Mouse (Mus musculus) neural tube, embryonic 14.5 days (tissue): ENCODE data around the gene Zfp526. TPM values are rescaled to one million over a fixed set of nuclear protein-coding genes. Genes with fewer than 3 reads are reported as not detected.
A peak's percentile ranks its signal among the peaks of the same experiment; 100 is the strongest.
"Not testable (repeated sequence)": the region's sequence is repeated elsewhere in the genome, so short reads cannot be mapped to it uniquely, and the experiment has no call there.

ENCODE experiments used
- ATAC-seq: fragments of 200-750 bp; cut with Nextera tagmentation; 2 replicates; pipeline ENCODE4 v1.8.0; 2017; ENCODE audit warnings: low read depth, mild to moderate bottlenecking, moderate TSS enrichment, moderate library complexity
- H3K27ac ChIP-seq: fragments of 300-500 bp; sonication (generic); 2 replicates; pipeline ENCODE4 v1.5.1; 2014; ENCODE audit warnings: low read depth, mild to moderate bottlenecking, control low read depth, low read length, moderate library complexity, mixed read lengths
- H3K27me3 ChIP-seq: fragments of 300-500 bp; sonication (generic); 2 replicates; pipeline ENCODE4 v1.6.1; 2014; ENCODE audit warnings: low read length; ENCODE audit not compliant: control insufficient read depth, insufficient read depth
- H3K36me3 ChIP-seq: fragments of 300-500 bp; sonication (generic); 2 replicates; pipeline ENCODE4 v1.6.1; 2014; ENCODE audit warnings: low read length, mixed read lengths; ENCODE audit not compliant: control insufficient read depth, insufficient read depth
- H3K4me1 ChIP-seq: fragments of 300-500 bp; sonication (generic); 2 replicates; pipeline ENCODE4 v1.6.1; 2014; ENCODE audit warnings: low read length; ENCODE audit not compliant: control insufficient read depth, insufficient read depth
- H3K4me2 ChIP-seq: fragments of 300-500 bp; sonication (generic); 2 replicates; pipeline ENCODE4 v1.6.1; 2014; ENCODE audit warnings: mild to moderate bottlenecking, low read depth, low read length, control low read depth
- H3K4me3 ChIP-seq: fragments of 300-500 bp; sonication (generic); 2 replicates; pipeline ENCODE4 v1.5.1; 2014; ENCODE audit warnings: low read depth, low read length, control low read depth, mixed read lengths
- H3K9ac ChIP-seq: fragments of 300-500 bp; sonication (generic); replicated peaks from 2 replicates; pipeline ENCODE4 v1.6.1; 2014; ENCODE audit warnings: low read depth, mild to moderate bottlenecking, control low read depth, low read length, mixed read lengths
- H3K9me3 ChIP-seq: fragments of 300-500 bp; sonication (generic); 2 replicates; pipeline ENCODE4 v1.6.1; 2016; ENCODE audit warnings: low read length; ENCODE audit not compliant: control insufficient read depth
- WGBS: fragments of 180-500 bp; shearing (Covaris S2); extraction: QIAGEN DNeasy Blood & Tissue Kit; methylation state at CpG from one replicate; pipeline ENCODE4 v1.1.7; 2014; 5-methylcytosine and 5-hydroxymethylcytosine counted together
- polyA plus RNA-seq: library from polyadenylated mRNA; unstranded; fragments of >200 nt; fragmentation: Nextera tagmentation; extraction: Ambion mirVana; gene quantifications from 2 replicates; pipeline ENCODE4 v1.2.1, GENCODE M21; 2014

Gene Zfp526
- polyA plus RNA-seq, 1 experiment from 2014 or later, result 2.8 TPM

GRCm38 (mm10) chr7:25251822-25252221 is 30.6 kb downstream of the Zfp526 start:
- ATAC-seq, result no peak
- H3K4me3 ChIP-seq, result peak overlapping the region; percentile 71

DNA sequence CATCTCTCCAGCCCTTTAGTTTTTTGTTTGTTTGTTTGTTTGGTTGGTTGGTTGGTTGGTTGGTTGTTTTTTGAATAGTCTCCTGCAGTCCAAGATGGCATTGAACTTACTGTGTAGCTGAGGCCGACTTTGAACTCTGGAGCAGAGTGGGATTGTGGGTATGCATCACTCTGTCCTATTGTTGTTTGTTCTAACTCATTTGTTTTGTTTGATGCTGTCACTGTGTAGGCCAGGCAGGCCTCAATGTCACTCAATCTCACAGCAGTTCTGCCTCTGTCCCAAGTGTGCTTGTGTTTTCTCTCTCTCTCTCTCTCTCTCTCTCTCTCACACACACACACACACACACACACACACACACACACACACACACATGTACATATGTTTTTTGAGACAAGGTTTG is 40.7 kb downstream of the Zfp526 start:
- no peak overlapping the region for H3K4me3 ChIP-seq
- no peaks in the 10 kb centered on the region for H3K9me3 ChIP-seq
- H3K9ac ChIP-seq, result no peak overlapping the region
- H3K27ac ChIP-seq, result no peak overlapping the region
- H3K4me1 ChIP-seq, result 0 out of 2 replicates have a peak, but pooled peaks cover under 1% of the 10 kb centered on the region
- no peak for ATAC-seq
- no peaks in the 10 kb centered on the region for H3K27me3 ChIP-seq
- WGBS, result 75% methylated on average over 1 of the region's 1 CpGs
- H3K36me3 ChIP-seq, result no peaks in the 10 kb centered on the region
- no peak overlapping the region for H3K4me2 ChIP-seq

More at GRCm38 (mm10) chr7:25251822-25252221, 30.6 kb downstream of the Zfp526 start:
- H3K27ac ChIP-seq, result peak overlapping the region; percentile 70
- peaks cover 15% of the 10 kb centered on the region for H3K4me1 ChIP-seq
- WGBS, result 9% methylated on average over 8 of the region's 8 CpGs
- H3K4me2 ChIP-seq, result peak overlapping the region; percentile 99
- no peaks in the 10 kb centered on the region for H3K27me3 ChIP-seq
- no peaks in the 10 kb centered on the region for H3K36me3 ChIP-seq
- H3K9ac ChIP-seq, result peak overlapping the region; percentile 48
- no peaks in the 10 kb centered on the region for H3K9me3 ChIP-seq

GRCm38 (mm10) chr7:25263968-25264870 is 43.0 kb downstream of the Zfp526 start:
- H3K4me2 ChIP-seq, result no peak overlapping the region
- H3K9ac ChIP-seq, result no peak overlapping the region
- H3K27ac ChIP-seq, result no peak overlapping the region
- WGBS, result 25% methylated on average over 17 of the region's 17 CpGs
- no peak overlapping the region for H3K4me3 ChIP-seq
- no peak for ATAC-seq
- H3K4me1 ChIP-seq, result peaks cover 7% of the 10 kb centered on the region; the same call in 1 of the 2 replicates
- H3K27me3 ChIP-seq, result no peaks in the 10 kb centered on the region
- H3K9me3 ChIP-seq, result no peaks in the 10 kb centered on the region
- H3K36me3 ChIP-seq, result no peaks in the 10 kb centered on the region

- 95% methylated on average over 5 of the region's 5 CpGs for WGBS
These were observed 44.5 kb downstream of the Zfp526 start for GRCm38 (mm10) chr7:25265743-25266142.

GRCm38 (mm10) chr7:25266180-25266962 is 45.1 kb downstream of the Zfp526 start:
- Histone ChIP-seq H3K9me3 (no peaks in the 10 kb centered on the region), H3K4me3 (no peak overlapping the region), H3K36me3 (peaks cover 3% of the 10 kb centered on the region; the same call in 1 of the 2 replicates), H3K4me1 (peaks cover 18% of the 10 kb centered on the region; the same call in 1 of the 2 replicates), H3K27me3 (no peaks in the 10 kb centered on the region), H3K9ac (no peak overlapping the region), H3K4me2 (peak overlapping the region; percentile 47; the same call in 1 of the 2 replicates), H3K27ac (no peak overlapping the region)
- no peak for ATAC-seq
- 90% methylated on average over 8 of the region's 8 CpGs for WGBS

More at GRCm38 (mm10) chr7:25265743-25266142, 44.5 kb downstream of the Zfp526 start:
- not testable (repeated sequence) for H3K9ac ChIP-seq, H3K9me3 ChIP-seq, H3K4me2 ChIP-seq, H3K36me3 ChIP-seq, ATAC-seq, H3K4me3 ChIP-seq, H3K27me3 ChIP-seq, H3K27ac ChIP-seq
- peaks cover 18% of the 10 kb centered on the region; the same call in 1 of the 2 replicates for H3K4me1 ChIP-seq

DNA sequence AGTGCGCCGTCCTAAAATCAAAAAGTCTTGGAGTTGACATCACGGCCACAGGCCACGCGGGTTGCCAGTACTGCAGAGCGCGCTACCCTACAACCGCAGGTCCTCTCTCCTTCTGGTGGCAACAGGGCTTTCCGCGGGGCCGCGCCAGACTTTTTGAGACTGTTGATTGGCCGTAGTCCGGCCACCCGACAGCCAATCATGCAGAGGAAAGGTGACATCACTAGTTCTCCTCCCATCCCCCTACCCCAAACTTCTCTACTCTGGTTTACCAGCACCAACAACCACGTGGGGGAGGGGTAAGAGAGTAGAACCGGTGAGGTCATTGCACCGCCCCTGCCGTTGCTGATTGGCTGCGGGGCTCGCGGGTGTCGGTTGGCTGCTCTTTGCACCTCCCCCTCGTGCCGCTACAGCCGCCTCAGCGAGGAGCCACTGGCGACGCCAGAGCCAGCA is 46.1 kb downstream of the Zfp526 start, which contains the start of gene Cic:
TSS of gene Cic (plus strand) at position 404 of the 450 bp plus-strand sequence.
- peak within 1 kb of the TSS; percentile 90 for H3K27ac ChIP-seq
- H3K4me3 ChIP-seq, result peak within 1 kb of the TSS; percentile 69
- no peaks in the 10 kb centered on the region for H3K9me3 ChIP-seq
- H3K36me3 ChIP-seq, result peaks cover 9% of the 10 kb centered on the region; the same call in 1 of the 2 replicates
- peak; percentile 87 for ATAC-seq
- peak within 1 kb of the TSS; percentile 81 for H3K9ac ChIP-seq
- no peaks in the 10 kb centered on the region for H3K27me3 ChIP-seq
- peak within 1 kb of the TSS; percentile 83 for H3K4me2 ChIP-seq
- under 1% methylated on average over 29 of the region's 29 CpGs for WGBS
- H3K4me1 ChIP-seq, result peaks cover 18% of the 10 kb centered on the region; the same call in 1 of the 2 replicates

DNA sequence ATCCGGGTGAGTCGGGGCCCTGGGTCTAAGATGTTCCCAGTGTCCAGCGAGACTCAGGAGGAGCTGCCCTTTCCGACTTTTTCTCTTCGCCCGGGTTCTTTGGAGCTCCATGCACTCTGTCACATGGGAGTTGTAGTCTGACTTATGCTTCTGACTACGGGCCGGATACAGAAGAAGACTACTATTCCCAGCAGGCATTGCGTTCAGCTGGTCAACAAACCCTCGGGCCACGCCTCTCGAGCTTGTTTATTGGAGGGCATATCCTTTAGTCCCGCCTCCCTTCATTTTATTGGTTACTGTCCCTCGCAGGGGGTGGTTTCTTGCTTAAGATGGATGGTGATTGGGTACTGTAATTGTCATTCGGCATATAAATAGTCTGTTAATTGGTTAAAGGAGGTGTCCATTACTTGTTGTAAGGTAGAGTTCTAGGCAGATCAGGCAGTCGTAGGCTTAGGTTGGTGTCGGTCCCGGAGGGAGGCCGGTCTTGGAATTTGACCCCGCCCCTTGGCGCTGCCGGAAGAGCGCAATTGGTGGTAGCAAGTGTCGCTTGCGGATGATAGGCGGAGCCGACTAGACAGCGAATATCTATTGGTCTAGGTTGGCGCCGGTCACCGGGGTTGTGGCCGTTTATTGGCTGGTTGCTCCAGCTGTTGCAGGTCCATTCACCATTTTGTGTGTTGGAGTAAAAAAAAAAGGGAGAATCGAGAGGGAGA is 46.7 kb downstream of the Zfp526 start:
- Histone ChIP-seq H3K9ac (peak overlapping the region; percentile 81), H3K9me3 (no peaks in the 10 kb centered on the region), H3K4me2 (peak overlapping the region; percentile 83), H3K4me1 (peaks cover 18% of the 10 kb centered on the region; the same call in 1 of the 2 replicates), H3K27me3 (no peaks in the 10 kb centered on the region), H3K27ac (peak overlapping the region; percentile 90), H3K4me3 (peak overlapping the region; percentile 69), H3K36me3 (peaks cover 10% of the 10 kb centered on the region; the same call in 1 of the 2 replicates)
- WGBS, result under 1% methylated on average over 33 of the region's 33 CpGs
- peak; percentile 96 for ATAC-seq

- WGBS, result 5% methylated on average over 7 of the region's 7 CpGs
- H3K27ac ChIP-seq, result peak overlapping the region; percentile 90
- no peaks in the 10 kb centered on the region for H3K9me3 ChIP-seq
- H3K4me2 ChIP-seq, result peak overlapping the region; percentile 83
- H3K36me3 ChIP-seq, result peaks cover 13% of the 10 kb centered on the region; the same call in 1 of the 2 replicates
- peak overlapping the region; percentile 81 for H3K9ac ChIP-seq
- H3K27me3 ChIP-seq, result no peaks in the 10 kb centered on the region
- no peak for ATAC-seq
- H3K4me1 ChIP-seq, result peaks cover 18% of the 10 kb centered on the region; the same call in 1 of the 2 replicates
- peak overlapping the region; percentile 69 for H3K4me3 ChIP-seq
These were observed 47.4 kb downstream of the Zfp526 start for GRCm38 (mm10) chr7:25268588-25268987.
